Mouse (Mus musculus): ENCODE measurements around the gene Mkrn2os. TPM values are rescaled to one million over a fixed set of nuclear protein-coding genes. Genes with fewer than 3 reads are reported as not detected.
"Not testable (repeated sequence)": the region's sequence is repeated elsewhere in the genome, so short reads cannot be mapped to it uniquely, and the experiment has no call there.

Gene Mkrn2os
- polyA plus RNA-seq (2015; fragmentation: Nextera tagmentation; extraction: Ambion mirVana) = 0.24 and 0.44 TPM in 2 replicates

DNA sequence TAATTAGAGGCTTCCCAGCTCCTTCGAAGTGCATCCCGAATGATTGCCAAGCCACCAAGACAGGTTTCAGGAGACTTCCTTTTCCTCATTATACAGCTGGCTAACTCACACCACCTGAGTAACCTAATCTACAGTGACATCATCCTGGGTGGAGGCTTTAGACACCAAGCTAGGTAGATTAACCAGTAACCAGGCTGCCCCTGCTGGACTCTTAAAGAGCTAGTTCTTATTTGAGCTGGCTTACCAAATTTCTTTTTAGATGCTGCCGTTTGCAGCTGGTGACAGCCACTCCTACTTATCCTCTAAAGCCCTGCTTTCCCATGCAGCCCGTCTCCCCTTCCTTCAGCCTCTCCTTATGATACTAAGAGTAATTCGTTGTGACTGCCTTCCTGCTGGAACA is at the start of gene Mkrn2os:
TSS of gene Mkrn2os (minus strand) at position 119 of the 400 bp plus-strand sequence.
- Histone ChIP-seq H3K9me3 (no peaks in the 10 kb centered on the region), H3K4me1 (replicated peaks) (no peaks in the 10 kb centered on the region), H3K4me3 (replicated peaks) (no peak within 1 kb of the TSS), H3K9ac (replicated peaks) (no peak within 1 kb of the TSS), H3K4me2 (replicated peaks) (no peak within 1 kb of the TSS), H3K36me3 (no peaks in the 10 kb centered on the region), H3K27ac (no peak within 1 kb of the TSS), H3K27me3 (no peaks in the 10 kb centered on the region)
- ATAC-seq = no peak
- WGBS = 67% methylated on average over 5 of the region's 5 CpGs

DNA sequence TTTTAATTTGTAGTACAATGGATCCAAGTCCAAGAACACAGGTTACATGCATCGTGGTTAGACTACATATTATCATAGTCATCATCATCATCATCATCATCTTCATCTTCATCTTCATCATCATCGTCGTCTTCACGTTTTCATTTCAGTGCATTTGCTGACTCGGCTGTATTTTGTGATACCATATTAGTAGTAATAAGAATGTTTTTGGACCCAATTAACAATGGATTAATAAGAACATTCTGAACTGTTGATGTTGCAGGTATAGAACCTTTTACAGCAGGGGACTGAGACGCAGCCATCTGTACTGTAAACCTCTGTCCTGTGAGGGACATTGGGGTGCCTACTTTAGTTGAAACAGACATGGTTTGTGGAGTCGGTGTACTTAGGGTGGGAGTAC is 45.8 kb upstream of the Mkrn2os start:
- H3K36me3 ChIP-seq = peaks cover 69% of the 10 kb centered on the region
- WGBS = 97% methylated on average over 7 of the region's 7 CpGs
- not testable (repeated sequence) for H3K27me3 ChIP-seq; H3K9ac ChIP-seq (replicated peaks); H3K27ac ChIP-seq; H3K9me3 ChIP-seq; H3K4me1 ChIP-seq (replicated peaks); H3K4me3 ChIP-seq (replicated peaks); H3K4me2 ChIP-seq (replicated peaks); ATAC-seq

- H3K4me3 ChIP-seq (replicated peaks) = no peak overlapping the region
- 98% methylated on average over 2 of the region's 2 CpGs for WGBS
- H3K27ac ChIP-seq = no peak overlapping the region
- H3K9me3 ChIP-seq = no peaks in the 10 kb centered on the region
- H3K9ac ChIP-seq (replicated peaks) = no peak overlapping the region
- H3K4me2 ChIP-seq (replicated peaks) = no peak overlapping the region
- no peak for ATAC-seq
- no peaks in the 10 kb centered on the region for H3K27me3 ChIP-seq
- peaks cover 86% of the 10 kb centered on the region for H3K36me3 ChIP-seq
- H3K4me1 ChIP-seq (replicated peaks) = no peaks in the 10 kb centered on the region
Observed at GRCm38 (mm10) chr6:115634015-115634414, 41.6 kb upstream of the Mkrn2os start.

- WGBS = 93% methylated on average over 3 of the region's 3 CpGs
- H3K27ac ChIP-seq = no peak overlapping the region
- no peaks in the 10 kb centered on the region for H3K9me3 ChIP-seq
- H3K4me2 ChIP-seq (replicated peaks) = no peak overlapping the region
- H3K9ac ChIP-seq (replicated peaks) = no peak overlapping the region
- ATAC-seq = no peak
- peaks cover 87% of the 10 kb centered on the region for H3K36me3 ChIP-seq
- H3K4me1 ChIP-seq (replicated peaks) = no peaks in the 10 kb centered on the region
- no peak overlapping the region for H3K4me3 ChIP-seq (replicated peaks)
- H3K27me3 ChIP-seq = no peaks in the 10 kb centered on the region
Observed at GRCm38 (mm10) chr6:115631056-115631795, 38.9 kb upstream of the Mkrn2os start.

GRCm38 (mm10) chr6:115626121-115626520 is 33.7 kb upstream of the Mkrn2os start:
- H3K9ac ChIP-seq (replicated peaks) = no peak overlapping the region
- ATAC-seq = no peak
- no peaks in the 10 kb centered on the region for H3K27me3 ChIP-seq
- H3K4me1 ChIP-seq (replicated peaks) = no peaks in the 10 kb centered on the region
- no peaks in the 10 kb centered on the region for H3K9me3 ChIP-seq
- WGBS = 92% methylated on average over 5 of the region's 5 CpGs
- no peak overlapping the region for H3K27ac ChIP-seq
- peaks cover 92% of the 10 kb centered on the region for H3K36me3 ChIP-seq
- no peak overlapping the region for H3K4me3 ChIP-seq (replicated peaks)
- no peak overlapping the region for H3K4me2 ChIP-seq (replicated peaks)

- ATAC-seq = no peak
- no peaks in the 10 kb centered on the region for H3K27me3 ChIP-seq
Observed at GRCm38 (mm10) chr6:115620942-115621341, 28.6 kb upstream of the Mkrn2os start.

DNA sequence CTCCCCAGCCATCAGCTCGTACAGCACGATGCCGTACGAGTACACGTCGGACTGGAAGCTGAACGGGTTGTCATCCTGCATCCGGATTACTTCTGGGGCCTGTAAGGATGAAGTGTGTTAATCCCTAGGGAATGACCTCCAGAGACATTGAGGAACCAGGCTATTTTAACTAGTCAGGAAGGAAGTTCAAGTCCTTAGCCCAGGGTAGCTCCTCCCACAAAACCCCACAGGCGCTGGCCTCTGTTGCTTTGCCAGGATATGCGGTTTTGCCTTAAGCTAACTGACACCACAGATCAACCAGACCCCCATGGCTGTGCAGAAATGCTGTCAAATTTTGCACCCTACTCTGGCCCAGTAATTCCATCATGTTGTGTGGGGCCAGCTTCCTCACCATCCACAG is 27.4 kb upstream of the Mkrn2os start:
- no peak overlapping the region for H3K4me3 ChIP-seq (replicated peaks)
- no peaks in the 10 kb centered on the region for H3K9me3 ChIP-seq
- 95% methylated on average over 10 of the region's 10 CpGs for WGBS
- no peak overlapping the region for H3K27ac ChIP-seq
- peaks cover 100% of the 10 kb centered on the region for H3K36me3 ChIP-seq
- no peak for ATAC-seq
- no peak overlapping the region for H3K9ac ChIP-seq (replicated peaks)
- H3K27me3 ChIP-seq = no peaks in the 10 kb centered on the region
- H3K4me2 ChIP-seq (replicated peaks) = no peak overlapping the region
- H3K4me1 ChIP-seq (replicated peaks) = no peaks in the 10 kb centered on the region

More at GRCm38 (mm10) chr6:115620942-115621341, 28.6 kb upstream of the Mkrn2os start:
- Histone ChIP-seq H3K4me2 (replicated peaks) (no peak overlapping the region), H3K36me3 (peaks cover 100% of the 10 kb centered on the region), H3K4me1 (replicated peaks) (no peaks in the 10 kb centered on the region), H3K4me3 (replicated peaks) (no peak overlapping the region), H3K27ac (no peak overlapping the region), H3K9me3 (no peaks in the 10 kb centered on the region), H3K9ac (replicated peaks) (no peak overlapping the region)
- WGBS = 94% methylated on average over 1 of the region's 1 CpGs

DNA sequence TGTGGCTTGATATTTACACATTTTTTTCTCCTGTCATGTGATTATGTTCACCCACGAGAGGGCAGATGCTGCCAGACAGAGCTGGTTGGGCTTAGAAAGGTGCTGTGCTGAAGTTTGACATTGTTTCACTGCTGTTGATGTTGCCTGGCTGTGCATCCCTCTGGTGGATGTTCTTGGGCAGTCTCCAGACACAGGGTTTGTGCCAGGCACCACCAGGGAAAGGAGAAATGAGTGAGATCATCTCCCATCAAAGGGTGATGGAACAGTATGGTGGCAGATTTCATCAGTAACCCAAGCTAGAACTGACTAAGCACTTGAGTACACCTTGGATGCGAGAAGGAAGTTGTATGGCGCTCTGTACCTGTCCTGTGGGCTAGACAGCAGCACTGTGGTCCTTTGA is 23.6 kb upstream of the Mkrn2os start:
- H3K4me3 ChIP-seq (replicated peaks) = no peak overlapping the region
- no peaks in the 10 kb centered on the region for H3K9me3 ChIP-seq
- 93% methylated on average over 3 of the region's 3 CpGs for WGBS
- H3K27ac ChIP-seq = no peak overlapping the region
- ATAC-seq = no peak
- H3K36me3 ChIP-seq = peaks cover 96% of the 10 kb centered on the region
- no peaks in the 10 kb centered on the region for H3K27me3 ChIP-seq
- no peak overlapping the region for H3K4me2 ChIP-seq (replicated peaks)
- H3K9ac ChIP-seq (replicated peaks) = no peak overlapping the region
- H3K4me1 ChIP-seq (replicated peaks) = no peaks in the 10 kb centered on the region

DNA sequence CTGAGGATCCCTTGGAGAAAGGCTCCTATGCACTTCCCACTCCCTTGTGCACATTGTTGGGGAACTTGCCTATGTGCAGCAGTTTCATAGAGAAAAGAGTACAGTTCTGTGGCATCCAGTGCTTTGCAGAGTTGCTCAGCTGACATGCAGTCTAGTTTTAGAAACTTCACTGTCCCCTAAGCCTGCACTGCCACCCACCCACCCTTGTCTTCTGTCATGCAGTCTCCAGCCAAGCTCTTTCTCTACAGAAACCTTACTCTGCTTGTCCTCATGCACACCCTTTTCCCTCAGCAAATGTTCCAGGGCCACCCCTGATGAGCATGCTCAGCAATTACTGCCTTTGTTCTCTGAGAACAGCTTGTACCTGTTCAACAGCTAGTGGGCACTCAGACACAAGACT is 21.4 kb upstream of the Mkrn2os start:
- Histone ChIP-seq H3K4me2 (replicated peaks) (no peak overlapping the region), H3K36me3 (peaks cover 90% of the 10 kb centered on the region), H3K4me1 (replicated peaks) (no peaks in the 10 kb centered on the region), H3K9ac (replicated peaks) (no peak overlapping the region), H3K9me3 (no peaks in the 10 kb centered on the region), H3K4me3 (replicated peaks) (no peak overlapping the region), H3K27ac (no peak overlapping the region), H3K27me3 (no peaks in the 10 kb centered on the region)
- no peak for ATAC-seq

DNA sequence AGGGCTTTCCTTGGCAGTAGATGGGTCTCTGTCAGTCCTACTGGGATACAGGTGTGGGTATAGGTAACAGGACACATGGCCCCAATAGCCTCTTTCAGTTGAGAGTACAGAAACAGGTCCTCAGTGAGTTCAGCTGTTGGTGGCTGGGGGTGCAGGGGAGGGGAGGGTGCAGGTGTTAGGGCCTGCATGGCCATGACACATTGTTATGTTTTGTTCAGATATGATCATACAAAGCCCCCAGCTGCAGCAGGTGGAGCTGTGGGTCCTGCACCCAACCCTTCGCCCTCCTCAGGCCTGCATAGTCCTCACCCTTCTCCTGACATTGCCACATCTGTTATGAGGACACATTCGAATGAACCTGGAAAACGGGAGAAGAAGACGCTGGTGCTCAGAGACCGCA is 17.9 kb upstream of the Mkrn2os start:
- 0 out of 2 replicates have a peak, but pooled peaks have one; percentile 20 for ATAC-seq
- WGBS = 92% methylated on average over 5 of the region's 5 CpGs
- Histone ChIP-seq H3K4me3 (replicated peaks) (no peak overlapping the region), H3K27ac (no peak overlapping the region), H3K4me2 (replicated peaks) (no peak overlapping the region), H3K9ac (replicated peaks) (no peak overlapping the region), H3K9me3 (no peaks in the 10 kb centered on the region), H3K36me3 (peaks cover 58% of the 10 kb centered on the region), H3K4me1 (replicated peaks) (peaks cover 11% of the 10 kb centered on the region; the same call in 1 of the 2 replicates), H3K27me3 (no peaks in the 10 kb centered on the region)

- Histone ChIP-seq H3K9me3 (no peaks in the 10 kb centered on the region), H3K27ac (no peak overlapping the region), H3K4me2 (replicated peaks) (no peak overlapping the region), H3K27me3 (no peaks in the 10 kb centered on the region), H3K4me3 (replicated peaks) (no peak overlapping the region), H3K9ac (replicated peaks) (no peak overlapping the region), H3K36me3 (peaks cover 47% of the 10 kb centered on the region), H3K4me1 (replicated peaks) (peaks cover 11% of the 10 kb centered on the region; the same call in 1 of the 2 replicates)
- ATAC-seq = no peak
- WGBS = 64% methylated on average over 3 of the region's 3 CpGs
Observed at GRCm38 (mm10) chr6:115609121-115609520, 16.7 kb upstream of the Mkrn2os start.

DNA sequence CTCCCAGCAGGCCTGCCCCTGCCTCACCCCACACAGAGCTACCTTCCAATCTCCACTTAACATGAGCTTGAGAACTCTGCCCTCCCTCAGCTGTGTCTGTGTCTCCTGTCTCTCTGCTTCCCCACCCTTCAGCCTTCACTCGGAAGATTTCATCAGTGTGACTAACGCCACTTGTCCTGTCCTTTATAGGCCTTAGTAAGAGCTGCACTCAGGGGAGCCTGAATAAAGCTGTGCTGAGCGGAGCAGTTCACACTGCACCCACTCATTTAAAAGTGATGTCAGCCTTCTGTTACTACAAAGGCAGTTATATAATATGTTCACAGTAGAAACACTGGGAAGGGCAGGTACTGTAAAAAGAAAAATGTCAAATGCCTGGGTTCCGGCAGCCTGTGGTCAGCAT is 15.1 kb upstream of the Mkrn2os start:
- Histone ChIP-seq H3K9me3 (no peaks in the 10 kb centered on the region), H3K27me3 (no peaks in the 10 kb centered on the region), H3K4me1 (replicated peaks) (peaks cover 21% of the 10 kb centered on the region), H3K4me3 (replicated peaks) (no peak overlapping the region), H3K36me3 (peaks cover 31% of the 10 kb centered on the region), H3K4me2 (replicated peaks) (no peak overlapping the region), H3K9ac (replicated peaks) (0 out of 2 replicates have a peak overlapping the region, but pooled peaks have one; percentile 10), H3K27ac (no peak overlapping the region)
- ATAC-seq = no peak
- 67% methylated on average over 4 of the region's 4 CpGs for WGBS

DNA sequence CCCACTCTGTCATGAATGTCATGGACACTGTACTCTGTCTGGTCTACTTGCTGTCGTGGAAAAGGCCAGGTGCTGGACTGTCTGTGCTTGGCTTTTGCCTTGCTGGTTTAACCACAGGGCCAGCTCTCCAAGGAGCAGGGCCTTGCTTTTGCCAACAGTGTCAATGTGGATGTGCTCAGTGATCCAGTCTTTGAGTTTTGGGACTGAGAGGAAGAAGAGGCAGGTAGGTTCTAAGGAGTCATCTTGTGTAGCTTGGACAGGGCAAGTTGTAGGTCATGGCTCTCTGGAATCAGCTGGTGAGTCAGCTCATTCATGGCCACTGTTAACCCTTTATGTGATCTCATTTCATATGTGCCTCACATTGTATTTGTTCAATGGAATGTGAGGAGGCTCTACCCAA is 14.1 kb upstream of the Mkrn2os start:
- H3K9ac ChIP-seq (replicated peaks) = no peak overlapping the region
- peaks cover 22% of the 10 kb centered on the region for H3K36me3 ChIP-seq
- H3K27me3 ChIP-seq = no peaks in the 10 kb centered on the region
- no peak overlapping the region for H3K27ac ChIP-seq
- H3K4me1 ChIP-seq (replicated peaks) = peaks cover 24% of the 10 kb centered on the region
- 95% methylated on average over 1 of the region's 1 CpGs for WGBS
- H3K4me2 ChIP-seq (replicated peaks) = no peak overlapping the region
- H3K9me3 ChIP-seq = no peaks in the 10 kb centered on the region
- no peak overlapping the region for H3K4me3 ChIP-seq (replicated peaks)
- ATAC-seq = no peak
